In genomic region chr2:173666876-173667275, GRCm38 (mm10) we compare ENCODE assay signal across 42 mouse cellular contexts. TPM values are rescaled to one million over a fixed set of nuclear protein-coding genes. Genes with fewer than 3 reads are reported as not detected.
"Had no signal": no experiment of that assay in that cellular context is flagged by ENCODE, and none has a peak within 500 bp of the region (broad histone marks: within the 10 kb centered on the region; RNA-seq: fewer than 3 reads in every experiment).

No protein-coding gene starts in this region.

- H3K4me2 ChIP-seq: heart, embryonic 12.5 days; hindbrain, embryonic 13.5 days; hindbrain, embryonic 15.5 days; kidney, embryonic 15.5 days; limb, embryonic 13.5 days had no signal

- H3K4me3 ChIP-seq: gastrocnemius, adult 2 months; heart, embryonic 10.5 days; heart, embryonic 12.5 days; hindbrain, embryonic 13.5 days; hindbrain, embryonic 15.5 days; kidney, embryonic 15.5 days; limb, embryonic 13.5 days had no signal

- H3K27ac ChIP-seq: gastrocnemius, adult 2 months; heart, embryonic 10.5 days; hindbrain, embryonic 13.5 days; hindbrain, embryonic 15.5 days; hindbrain, postnatal 0 days; kidney, embryonic 15.5 days; kidney, postnatal 0 days; limb, embryonic 13.5 days had no signal

- ATAC-seq: forebrain, embryonic 16.5 days; hindbrain, postnatal 0 days; intestine, embryonic 16.5 days had no signal

- H3K9ac ChIP-seq: heart, embryonic 12.5 days; hindbrain, embryonic 13.5 days; hindbrain, embryonic 15.5 days; kidney, embryonic 15.5 days; limb, embryonic 13.5 days had no signal

- H3K4me1 ChIP-seq: hindbrain, embryonic 15.5 days had no signal

- H3K9me3 ChIP-seq: heart, embryonic 10.5 days; heart, embryonic 12.5 days; hindbrain, embryonic 13.5 days; hindbrain, embryonic 15.5 days; kidney, embryonic 15.5 days; limb, embryonic 13.5 days had no signal

- H3K27me3 ChIP-seq: heart, embryonic 12.5 days; hindbrain, embryonic 13.5 days; hindbrain, embryonic 15.5 days; kidney, embryonic 15.5 days; limb, embryonic 13.5 days had no signal

- DNase-seq: gastrocnemius, adult 2 months; gastrocnemius, postnatal 10 days; gastrocnemius, postnatal 25 days; heart, adult 18-20 months; heart, postnatal 10 days; kidney, adult 11 months; kidney, adult 2 months; kidney, adult 9 months; kidney, postnatal 14 days; kidney, postnatal 36 days; layer of hippocampus, adult 9-11 months; layer of hippocampus, postnatal 36 days; left cerebral cortex, postnatal 4 days had no signal

RNA-seq across cellular contexts. Expression of gene 1700010B08Rik, which starts 52.3 kb away (rescaled TPM):
- total RNA-seq: gastrocnemius, adult 2 months; gastrocnemius, postnatal 10 days; gastrocnemius, postnatal 25 days; gastrocnemius, postnatal 4 days; granulocyte monocyte progenitor cell, adult 5-6 weeks; heart, adult 18-20 months; heart, adult 8-10 months; heart, postnatal 10 days; heart, postnatal 25 days; hematopoietic stem cell, adult 5-6 weeks; hindbrain, postnatal 0 days; layer of hippocampus, adult 18-20 months; layer of hippocampus, adult 8-10 months; layer of hippocampus, postnatal 14 days; layer of hippocampus, postnatal 36 days; left cerebral cortex, adult 18-20 months; left cerebral cortex, adult 8-10 months; left cerebral cortex, postnatal 10 days; left cerebral cortex, postnatal 25 days; left cerebral cortex, postnatal 4 days had no signal
- polyA plus RNA-seq: forebrain, embryonic 16.5 days; frontal cortex, adult 2 months; heart, embryonic 10.5 days; heart, embryonic 12.5 days; heart, embryonic 14.5 days; heart, embryonic 16.5 days; hindbrain, embryonic 11.5 days; hindbrain, embryonic 13.5 days; hindbrain, embryonic 15.5 days; hindbrain, postnatal 0 days; intestine, embryonic 14.5 days; intestine, embryonic 16.5 days; kidney, adult 2 months; kidney, embryonic 15.5 days; kidney, postnatal 0 days; large intestine, adult 2 months; limb, embryonic 11.5 days; limb, embryonic 13.5 days had no signal
